Comparison of ENCODE assay signal across 9 mouse cellular contexts in genomic region chr7:25683474-25684180, GRCm38 (mm10). TPM values are rescaled to one million over a fixed set of nuclear protein-coding genes. Genes with fewer than 3 reads are reported as not detected.
DNase-seq lines count a peak whose midpoint lies in the region; ATAC-seq and TF ChIP-seq lines count a peak whose summit lies in the region.
"Had no signal": no experiment of that assay in that cellular context is flagged by ENCODE, and none has a peak within 500 bp of the region (broad histone marks: within the 10 kb centered on the region; RNA-seq: fewer than 3 reads in every experiment).

No protein-coding gene starts in this region.

- no peaks in the 10 kb centered on the region for H3K9me3 ChIP-seq in hindbrain, embryonic 12.5 days (replicated peaks)

- H3K27me3 ChIP-seq in hindbrain, embryonic 12.5 days: peaks cover 48% of the 10 kb centered on the region

- H3K4me2 ChIP-seq in hindbrain, embryonic 12.5 days (replicated peaks): no peak overlapping the region

- TF ChIP-seq CTCF in bone marrow, adult 2 months (IDR thresholded peaks at IDR 0.05; ENCODE audit: control insufficient read depth, insufficient read depth, low read length): no peak

- no peak for ATAC-seq in hindbrain, embryonic 12.5 days (ENCODE audit: low FRiP score)
- ATAC-seq: midbrain, embryonic 16.5 days had no signal

- WGBS in bone marrow, adult 2 months: 4% methylated on average over 7 of the region's 7 CpGs
- 74% methylated on average over 7 of the region's 7 CpGs for WGBS in hindbrain, embryonic 12.5 days

- TF ChIP-seq POLR2A in bone marrow, adult 2 months (IDR thresholded peaks at IDR 0.05; ENCODE audit: borderline replicate concordance, control insufficient read depth, low read depth, low read length): peak; percentile 71; the same call in 1 of the 2 replicates

- peak overlapping the region; percentile 89 for H3K27ac ChIP-seq in bone marrow, adult 2 months (ENCODE audit: control insufficient read depth, insufficient read depth, low read depth, low read length, poor library complexity)
- no peak overlapping the region for H3K27ac ChIP-seq in hindbrain, embryonic 12.5 days

- no peak overlapping the region for H3K4me3 ChIP-seq in bone marrow, adult 2 months (replicated peaks; ENCODE audit: control insufficient read depth, low read depth, low read length)
- H3K4me3 ChIP-seq in hindbrain, embryonic 12.5 days: no peak overlapping the region

- intact Hi-C loops in left cerebral cortex, postnatal 10 days (cut with DNase I): no loop called here

- no peak overlapping the region for H3K9ac ChIP-seq in hindbrain, embryonic 12.5 days

- peak; percentile 77 for DNase-seq in CD4-positive, CD25-positive, alpha-beta regulatory T cell, adult 2 months (ENCODE audit: low read depth, low spot score)
- peak; percentile 72 for DNase-seq in liver
- peak; percentile 46 for DNase-seq in skeletal muscle tissue, adult 2 months (ENCODE audit: low read depth, low spot score)
- no peak for DNase-seq in layer of hippocampus, postnatal 14 days (ENCODE audit: low spot score in 2 of 2)
- DNase-seq in frontal cortex, adult 2 months (ENCODE audit: extremely low spot score in 1 of 2, low spot score in 1 of 2): no peak
- DNase-seq in left cerebral cortex, postnatal 10 days (ENCODE audit: extremely low spot score in 1 of 2, low spot score in 2 of 2): no peak

- no peaks in the 10 kb centered on the region for H3K36me3 ChIP-seq in hindbrain, embryonic 12.5 days

- H3K4me1 ChIP-seq in bone marrow, adult 2 months (ENCODE audit: control insufficient read depth, insufficient read depth, low read length): peaks cover 24% of the 10 kb centered on the region
- H3K4me1 ChIP-seq in hindbrain, embryonic 12.5 days: peaks cover 34% of the 10 kb centered on the region

RNA-seq across cellular contexts. Expression of gene B9d2, which starts 3.0 kb away (rescaled TPM):
- 19.1 and 40.8 TPM in 2 replicates for polyA plus RNA-seq in bone marrow, adult 2 months (2011; ENCODE audit: insufficient read depth, insufficient read length, low replicate concordance, missing spikeins)
- polyA plus RNA-seq in hindbrain, embryonic 12.5 days (2016; fragmentation: Nextera tagmentation; extraction: Ambion mirVana): 25.9 and 30.8 TPM in 2 replicates
- total RNA-seq in layer of hippocampus, postnatal 14 days (2021): 10 to 100 TPM; 21.9 to 25.3 TPM
- 54.8 and 62.4 TPM in 2 replicates for polyA plus RNA-seq in frontal cortex, adult 2 months (2012; rRNA removed)
- total RNA-seq in left cerebral cortex, postnatal 10 days (2021): 10 to 100 TPM; 34.5 to 36.3 TPM

RNA-seq across cellular contexts. Expression of gene Tgfb1, which starts 3.2 kb away (rescaled TPM):
- polyA plus RNA-seq in bone marrow, adult 2 months (2011; ENCODE audit: insufficient read depth, insufficient read length, low replicate concordance, missing spikeins): 53.9 and 75.5 TPM in 2 replicates
- polyA plus RNA-seq in hindbrain, embryonic 12.5 days (2016; fragmentation: Nextera tagmentation; extraction: Ambion mirVana): 1.6 and 1.8 TPM in 2 replicates
- 1 to 10 TPM; 8.1 to 8.9 TPM for total RNA-seq in layer of hippocampus, postnatal 14 days (2021)
- 7.0 and 7.2 TPM in 2 replicates for polyA plus RNA-seq in frontal cortex, adult 2 months (2012; rRNA removed)
- 10 to 100 TPM in 1 of 2 experiments, 1 to 10 TPM in 1; 9.7 to 12.2 TPM for total RNA-seq in left cerebral cortex, postnatal 10 days (2021)

RNA-seq across cellular contexts. Expression of gene Tmem91, which starts 8.7 kb away (rescaled TPM):
- 2.9 TPM in 1 of 2 replicates, not detected in the other for polyA plus RNA-seq in bone marrow, adult 2 months (2011; ENCODE audit: insufficient read depth, insufficient read length, low replicate concordance, missing spikeins)
- polyA plus RNA-seq in hindbrain, embryonic 12.5 days (2016; fragmentation: Nextera tagmentation; extraction: Ambion mirVana): 3.5 and 4.6 TPM in 2 replicates
- total RNA-seq in layer of hippocampus, postnatal 14 days (2021): 10 to 100 TPM; 16.4 to 29.3 TPM
- polyA plus RNA-seq in frontal cortex, adult 2 months (2012; rRNA removed): 49.8 and 52.0 TPM in 2 replicates
- total RNA-seq in left cerebral cortex, postnatal 10 days (2021): 10 to 100 TPM; 53.6 to 67.6 TPM

RNA-seq across cellular contexts. Expression of gene Exosc5, which starts 24.7 kb away (rescaled TPM):
- 21.7 and 39.8 TPM in 2 replicates for polyA plus RNA-seq in bone marrow, adult 2 months (2011; ENCODE audit: insufficient read depth, insufficient read length, low replicate concordance, missing spikeins)
- 46.8 and 50.0 TPM in 2 replicates for polyA plus RNA-seq in hindbrain, embryonic 12.5 days (2016; fragmentation: Nextera tagmentation; extraction: Ambion mirVana)
- 10 to 100 TPM; 29.3 to 29.8 TPM for total RNA-seq in layer of hippocampus, postnatal 14 days (2021)
- polyA plus RNA-seq in frontal cortex, adult 2 months (2012; rRNA removed): 33.9 TPM in 2 replicates
- total RNA-seq in left cerebral cortex, postnatal 10 days (2021): 10 to 100 TPM; 21.8 to 22.0 TPM

RNA-seq across cellular contexts. Expression of gene Bckdha, which starts 24.8 kb away (rescaled TPM):
- 26.3 and 36.1 TPM in 2 replicates for polyA plus RNA-seq in bone marrow, adult 2 months (2011; ENCODE audit: insufficient read depth, insufficient read length, low replicate concordance, missing spikeins)
- 44.6 and 45.4 TPM in 2 replicates for polyA plus RNA-seq in hindbrain, embryonic 12.5 days (2016; fragmentation: Nextera tagmentation; extraction: Ambion mirVana)
- total RNA-seq in layer of hippocampus, postnatal 14 days (2021): 10 to 100 TPM; 38.3 to 42.6 TPM
- polyA plus RNA-seq in frontal cortex, adult 2 months (2012; rRNA removed): 67.9 and 71.9 TPM in 2 replicates
- total RNA-seq in left cerebral cortex, postnatal 10 days (2021): 10 to 100 TPM; 25.0 to 28.9 TPM

Comparison
In these comparisons a context has a peak if more than half of its experiments do, and no peak if none do; other contexts are left out.
1. DNase-seq: peak in CD4-positive, CD25-positive, alpha-beta regulatory T cell, adult 2 months (single experiment), liver (single experiment) and skeletal muscle tissue, adult 2 months (single experiment); none in layer of hippocampus, postnatal 14 days (0 of 2), frontal cortex, adult 2 months (0 of 2) and left cerebral cortex, postnatal 10 days (0 of 2).